ENCODE assay signal across 15 mouse cellular contexts in genomic region chr1:75681913-75682312, GRCm38 (mm10).
A peak's percentile ranks its signal among the peaks of the same experiment; 100 is the strongest.
DNase-seq lines count a peak whose midpoint lies in the region; ATAC-seq and TF ChIP-seq lines count a peak whose summit lies in the region.
"Had no signal": no experiment of that assay in that cellular context is flagged by ENCODE, and none has a peak within 500 bp of the region (broad histone marks: within the 10 kb centered on the region; RNA-seq: fewer than 3 reads in every experiment).

No protein-coding gene starts in this region.

- TF ChIP-seq POLR2A in liver, adult 2 months (IDR thresholded peaks at IDR 0.05; ENCODE audit: extremely low read depth, insufficient read depth, low read length), result no peak

- no peaks in the 10 kb centered on the region for H3K4me1 ChIP-seq in liver, adult 2 months (ENCODE audit: control insufficient read depth, insufficient read depth, low read length)
- H3K4me1 ChIP-seq in neural tube, embryonic 15.5 days, result peaks cover 9% of the 10 kb centered on the region; the same call in 1 of the 2 replicates

- intact Hi-C loops in heart, postnatal 14 days (cut with DNase I), result no loop called here

- no peaks in the 10 kb centered on the region for H3K79me2 ChIP-seq in liver, adult 2 months (ENCODE audit: control insufficient read depth, insufficient read depth, low read length)

- TF ChIP-seq CTCF in liver, adult 2 months (IDR thresholded peaks at IDR 0.05; ENCODE audit: low read depth, low read length), result peak; percentile 30

- H3K9ac ChIP-seq in liver, adult 2 months (ENCODE audit: low read depth, low read length), result no peak overlapping the region
- no peak overlapping the region for H3K9ac ChIP-seq in neural tube, embryonic 15.5 days (replicated peaks)
- H3K9ac ChIP-seq: kidney, embryonic 15.5 days had no signal

- no peak overlapping the region for H3K27ac ChIP-seq in liver, adult 2 months (replicated peaks; ENCODE audit: insufficient read depth, low read depth, low read length)
- H3K27ac ChIP-seq in neural tube, embryonic 15.5 days (replicated peaks), result no peak overlapping the region
- H3K27ac ChIP-seq: kidney, embryonic 15.5 days had no signal

- H3K27me3 ChIP-seq in liver, adult 2 months (ENCODE audit: control insufficient read depth, insufficient read depth, low read length), result peaks cover 5% of the 10 kb centered on the region
- 0 out of 2 replicates have a peak, but pooled peaks cover 3% of the 10 kb centered on the region for H3K27me3 ChIP-seq in neural tube, embryonic 15.5 days (replicated peaks)
- H3K27me3 ChIP-seq: kidney, embryonic 15.5 days had no signal

- peak; percentile 68 for DNase-seq in heart, adult 11 months
- DNase-seq in heart, postnatal 14 days, result no peak
- DNase-seq in liver, adult 2 months (ENCODE audit: extremely low read depth, low read depth, low spot score), result no peak
- DNase-seq in liver, result no peak
- peak; percentile 9 for DNase-seq in 3T3-L1 (ENCODE audit: low read depth, low spot score)
- peak; percentile 28 for DNase-seq in R1 (ENCODE audit: low read depth, low spot score)
- DNase-seq: adrenal gland, adult 8-10 months; cerebellum, adult 11-12 months; cerebellum, postnatal 25 days; lung, adult 2 months; midbrain, embryonic 14.5 days; spleen, adult 18-20 months; thymus, postnatal 14 days had no signal

- H3K9me3 ChIP-seq in neural tube, embryonic 15.5 days (replicated peaks), result 0 out of 2 replicates have a peak, but pooled peaks cover 2% of the 10 kb centered on the region

- no peak for ATAC-seq in neural tube, embryonic 15.5 days (ENCODE audit: low FRiP score)

- no peaks in the 10 kb centered on the region for H3K36me3 ChIP-seq in liver, adult 2 months (ENCODE audit: control insufficient read depth, insufficient read depth, low read length)
- H3K36me3 ChIP-seq in neural tube, embryonic 15.5 days, result no peaks in the 10 kb centered on the region
- H3K36me3 ChIP-seq: kidney, embryonic 15.5 days had no signal

- 93% methylated on average over 5 of the region's 5 CpGs for WGBS in liver, adult 2 months
- 94% methylated on average over 5 of the region's 5 CpGs for WGBS in neural tube, embryonic 15.5 days

- no peak overlapping the region for H3K4me2 ChIP-seq in neural tube, embryonic 15.5 days
- H3K4me2 ChIP-seq: kidney, embryonic 15.5 days had no signal

- no peak overlapping the region for H3K4me3 ChIP-seq in liver, adult 2 months (ENCODE audit: insufficient read depth, low read depth, low read length)
- H3K4me3 ChIP-seq in neural tube, embryonic 15.5 days (replicated peaks), result no peak overlapping the region
- H3K4me3 ChIP-seq: kidney, embryonic 15.5 days had no signal

Comparison
In these comparisons a context has a peak if more than half of its experiments do, and no peak if none do; other contexts are left out.
1. DNase-seq: peak in heart, adult 11 months (single experiment), 3T3-L1 (single experiment) and R1 (single experiment); none in heart, postnatal 14 days (0 of 2), liver, adult 2 months (single experiment) and liver (single experiment).